Mouse (Mus musculus) mouse trophoblast stem cell (cell line): ENCODE measurements around the gene Map10.

Experiments
- in situ Hi-C, 2 experiments: fragments of 300-500 bp; cut with MseI, MboI; formaldehyde crosslinking; loops; 2 replicates in 1 of 2; 3 replicates in 1 of 2; pipeline ENCODE4 v1.15.1; 2025

The Map10 gene

DNA sequence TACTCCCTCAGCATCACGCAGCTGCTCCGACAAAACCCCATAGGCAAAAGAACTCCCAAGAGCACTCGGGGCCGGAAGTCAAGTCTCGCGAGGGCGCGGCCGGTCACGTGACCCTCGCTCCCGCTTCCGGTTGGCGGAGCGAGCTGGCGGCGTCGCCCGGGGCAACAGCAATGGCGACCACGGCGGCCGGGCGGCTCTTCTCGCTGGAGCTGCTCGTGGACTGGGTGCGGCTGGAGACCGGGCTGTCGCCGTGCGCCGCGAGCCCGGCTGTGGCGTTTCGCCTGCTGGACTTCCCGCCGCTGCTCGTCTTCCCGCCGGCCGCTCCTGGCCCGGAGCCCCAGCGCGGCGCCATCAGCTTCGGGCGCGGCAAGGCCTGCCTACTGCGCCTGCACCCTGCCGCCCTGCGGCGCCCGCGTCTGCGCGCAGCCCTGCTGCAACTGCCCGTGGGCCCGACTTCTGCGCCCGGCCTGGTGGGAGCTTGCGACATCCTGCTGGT lies at the start of gene Map10:
Gene Map10, plus strand, starts transcription at position 119 of the 496 bp plus-strand sequence.
- in situ Hi-C loops: no loop called here

DNA sequence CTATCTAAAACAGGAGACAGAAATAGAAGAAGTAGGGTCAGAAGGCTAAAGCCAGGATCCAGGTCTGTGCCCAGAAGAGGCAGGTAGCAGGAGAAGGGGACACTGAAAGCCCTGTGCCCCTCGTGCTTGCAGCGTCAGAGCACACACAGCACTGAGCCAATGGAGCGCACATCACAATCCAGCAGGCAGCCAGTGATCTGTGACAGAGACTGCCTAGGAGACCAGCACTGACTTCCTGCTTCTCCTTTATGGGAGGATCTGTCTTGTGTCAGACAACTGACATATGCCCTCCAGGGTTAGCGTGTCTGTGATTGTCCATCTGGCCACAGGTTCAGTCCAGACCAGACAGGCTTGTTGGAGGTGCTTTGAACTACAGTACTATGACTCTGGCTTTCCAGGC lies 49.3 kb upstream of the Map10 start:
- in situ Hi-C loops: no loop called here

DNA sequence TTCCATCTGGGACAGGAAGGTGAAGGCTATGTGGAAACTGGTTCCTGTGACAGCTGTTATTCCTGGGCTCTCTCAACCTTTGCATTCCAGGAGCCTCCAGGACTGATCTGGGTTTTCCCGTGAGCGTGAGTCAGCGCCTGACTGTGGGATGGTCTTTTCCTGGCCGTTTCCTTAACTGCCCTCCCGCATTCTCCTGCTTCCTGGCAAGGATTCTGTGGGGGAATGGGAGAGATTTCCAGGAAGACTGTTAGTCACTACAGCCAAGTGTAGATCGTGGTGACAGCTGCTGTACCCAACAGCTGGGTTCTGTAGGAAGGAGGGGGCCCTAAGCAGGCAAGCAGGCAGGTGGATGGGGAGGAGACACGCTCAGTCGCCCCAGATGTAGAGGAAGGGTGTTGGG lies 45.3 kb upstream of the Map10 start:
- in situ Hi-C loops: no loop called here

DNA sequence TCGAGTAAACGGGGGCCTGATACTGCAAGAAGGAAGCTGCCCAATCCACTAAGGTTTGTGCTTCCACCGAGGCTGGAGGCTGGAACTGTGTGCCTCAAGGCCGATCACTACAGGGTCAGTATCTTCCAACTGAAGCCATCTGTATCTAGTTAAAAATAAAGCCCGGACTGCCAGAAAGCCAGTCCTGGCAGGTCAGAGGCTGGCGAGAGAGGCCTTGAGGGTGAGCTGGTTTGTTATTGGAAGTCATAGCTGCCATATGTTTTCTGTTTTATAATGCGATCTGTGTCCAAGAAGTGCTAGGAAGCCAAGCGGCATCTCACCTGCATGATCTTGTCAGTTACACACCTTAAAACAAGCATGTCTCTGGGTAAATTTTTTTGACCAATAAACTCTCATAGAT lies 43.2 kb upstream of the Map10 start:
- in situ Hi-C loops: no loop called here

DNA sequence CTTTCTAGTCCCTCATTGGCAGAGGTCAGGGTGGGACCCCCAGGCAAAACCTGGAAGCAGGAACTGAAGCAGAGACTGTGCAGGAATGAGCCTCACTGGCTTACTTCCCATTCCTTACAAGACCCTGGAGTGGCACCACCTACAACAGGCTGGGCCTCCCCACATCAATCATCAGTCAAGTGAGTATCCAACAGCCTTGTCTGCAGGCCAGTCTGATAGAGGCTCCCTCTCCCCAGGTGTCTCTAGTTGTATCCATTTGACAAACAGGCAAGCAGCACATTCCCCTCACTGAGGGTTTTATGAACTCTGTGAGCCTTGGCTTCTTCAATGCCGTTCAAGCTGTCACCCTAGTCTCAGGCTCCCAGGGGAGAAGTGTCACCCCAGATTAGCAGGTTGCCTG lies 40.8 kb upstream of the Map10 start:
- in situ Hi-C loops: no loop called here

DNA sequence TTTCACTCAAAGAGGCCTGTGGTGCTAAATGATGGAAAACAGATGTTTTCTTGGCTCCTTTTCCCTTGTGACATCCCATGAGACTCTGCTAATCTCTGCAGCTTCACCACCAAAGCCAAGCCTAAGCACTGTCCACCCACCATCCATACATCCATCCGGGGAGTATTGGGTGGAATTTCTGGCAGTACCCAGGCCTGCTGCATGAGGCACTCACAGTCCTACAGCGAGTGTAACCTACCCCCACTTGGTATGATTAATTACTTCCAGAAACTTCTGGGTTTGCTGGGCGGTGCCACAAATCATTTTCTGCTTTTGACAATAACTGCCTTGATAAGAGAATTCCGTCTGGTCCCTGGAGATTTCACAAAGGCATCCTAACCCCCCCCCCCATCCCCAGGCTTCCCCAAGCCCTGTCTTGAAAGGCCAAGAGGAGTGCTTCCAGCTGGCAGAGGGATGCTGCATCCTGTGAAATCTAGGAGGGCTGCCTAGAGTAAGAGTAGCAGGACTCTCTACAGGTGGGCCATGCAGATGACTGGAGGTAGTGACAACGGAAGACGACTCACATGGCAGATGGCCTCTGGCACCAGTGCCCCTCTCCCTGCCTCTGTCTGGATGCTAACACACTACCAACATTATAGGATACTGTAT lies 31.1 kb upstream of the Map10 start:
- in situ Hi-C loops: no loop called here

DNA sequence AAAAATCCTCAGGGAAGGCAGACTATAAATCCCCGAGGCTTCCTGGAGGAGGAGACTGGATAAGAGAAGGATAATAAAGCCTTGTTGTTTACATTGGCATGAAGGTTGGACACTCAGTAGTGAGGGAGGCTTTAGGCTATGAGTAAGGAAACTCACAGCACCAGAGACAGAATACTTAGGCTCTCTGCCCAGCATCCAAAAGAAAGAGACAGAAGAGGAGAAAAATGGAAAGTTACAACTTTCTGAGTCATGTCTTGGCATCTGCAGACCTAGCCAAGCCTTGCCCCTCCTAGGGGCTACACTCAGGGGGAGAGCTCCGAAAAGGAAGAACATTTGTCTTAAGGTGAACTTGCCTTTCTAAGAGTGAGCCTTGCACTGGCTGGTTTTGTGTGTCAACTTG lies 30.0 kb upstream of the Map10 start:
- in situ Hi-C loops: no loop called here

DNA sequence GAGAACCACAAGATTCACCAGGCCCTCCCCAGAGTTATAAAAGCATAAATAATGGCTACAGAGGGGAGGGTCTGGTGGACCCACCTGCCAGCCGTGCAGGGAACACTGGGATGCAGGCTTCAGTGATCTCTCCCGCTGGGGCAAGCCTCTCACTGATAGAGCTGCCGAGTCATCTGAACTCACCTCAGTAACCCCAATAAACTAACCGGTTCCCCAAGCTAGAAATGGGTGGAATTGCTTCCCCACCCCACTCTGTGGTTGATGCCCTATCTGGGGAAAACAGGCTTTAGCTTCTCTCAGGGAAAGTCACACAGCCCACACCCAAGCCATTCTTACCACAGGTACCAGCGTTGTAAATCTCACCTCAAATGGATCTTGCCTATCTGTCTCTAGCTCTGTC lies 28.9 kb upstream of the Map10 start:
- in situ Hi-C loops: no loop called here

DNA sequence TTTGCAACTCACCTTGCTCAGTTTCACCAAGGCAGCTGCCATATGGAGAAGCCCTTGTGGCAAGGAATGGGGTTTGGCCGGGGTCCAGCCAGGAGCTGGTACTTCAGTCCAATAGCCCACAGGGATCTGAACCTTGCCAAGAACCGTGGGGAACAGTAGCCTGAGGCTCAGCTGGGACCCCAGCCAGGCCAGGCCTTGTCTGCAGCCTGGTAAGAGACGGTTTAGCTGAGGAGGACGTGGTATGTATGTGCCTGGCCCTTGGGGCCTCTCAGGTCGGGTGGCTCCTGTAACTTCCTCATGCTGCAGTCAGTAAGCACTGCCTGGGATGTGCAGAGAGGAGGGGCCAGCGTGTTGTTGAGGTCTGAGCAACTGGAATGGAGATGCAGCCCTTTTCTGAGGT lies 27.8 kb upstream of the Map10 start:
- in situ Hi-C loops: no loop called here

DNA sequence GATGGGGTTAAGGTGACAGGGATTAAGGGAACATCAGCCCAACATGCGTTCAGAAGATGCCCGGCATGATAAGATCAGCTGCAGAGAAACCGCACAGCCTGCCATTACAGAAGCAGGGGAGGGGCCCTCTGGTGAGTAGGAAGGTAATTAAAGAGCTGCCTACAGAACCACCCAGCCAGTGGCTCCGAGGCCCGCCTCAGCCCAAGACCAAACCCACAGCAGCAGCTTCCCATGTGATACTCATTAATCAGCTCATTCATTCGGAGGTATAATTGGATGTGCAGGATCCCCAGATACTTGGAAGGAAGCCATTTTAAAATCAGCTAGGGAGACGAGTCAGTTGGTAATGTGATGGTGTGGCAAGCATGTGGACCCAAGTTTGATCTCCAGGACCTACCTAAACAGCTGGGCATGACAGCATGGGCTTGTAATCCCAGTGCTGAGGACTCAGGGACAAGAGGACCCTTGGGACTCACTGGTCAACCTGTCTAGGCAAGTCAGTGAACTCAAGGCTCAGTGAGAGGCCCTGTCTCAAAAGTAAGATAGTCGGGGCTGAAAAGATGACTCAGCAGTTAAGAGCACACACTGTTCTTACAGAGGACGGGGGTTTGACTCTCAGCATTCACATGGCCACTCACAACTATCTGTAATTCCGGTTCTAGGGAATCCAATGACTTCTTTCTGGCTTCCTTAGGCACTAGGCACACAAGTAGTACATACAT lies 23.7 kb upstream of the Map10 start:
- in situ Hi-C loops: no loop called here

DNA sequence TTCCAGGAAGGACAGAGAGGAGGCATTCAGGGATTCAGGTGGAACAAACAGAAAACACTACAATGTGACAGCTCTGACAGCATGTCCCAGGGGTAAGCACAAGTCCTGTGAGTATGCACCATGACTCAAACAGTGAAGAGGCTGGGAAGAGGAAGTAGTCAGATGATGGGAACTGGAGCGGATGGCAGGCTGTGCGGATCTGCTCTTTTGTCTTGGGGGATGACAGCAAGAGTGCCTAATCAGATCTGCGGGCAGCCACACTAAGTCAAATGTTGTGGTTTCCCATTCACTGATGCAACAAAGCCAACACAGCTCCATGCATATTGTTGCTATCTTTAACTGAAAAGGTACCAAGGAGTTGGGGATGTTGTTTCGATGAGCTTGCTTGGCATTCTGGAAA lies 20.2 kb upstream of the Map10 start:
- in situ Hi-C loops: no loop called here

DNA sequence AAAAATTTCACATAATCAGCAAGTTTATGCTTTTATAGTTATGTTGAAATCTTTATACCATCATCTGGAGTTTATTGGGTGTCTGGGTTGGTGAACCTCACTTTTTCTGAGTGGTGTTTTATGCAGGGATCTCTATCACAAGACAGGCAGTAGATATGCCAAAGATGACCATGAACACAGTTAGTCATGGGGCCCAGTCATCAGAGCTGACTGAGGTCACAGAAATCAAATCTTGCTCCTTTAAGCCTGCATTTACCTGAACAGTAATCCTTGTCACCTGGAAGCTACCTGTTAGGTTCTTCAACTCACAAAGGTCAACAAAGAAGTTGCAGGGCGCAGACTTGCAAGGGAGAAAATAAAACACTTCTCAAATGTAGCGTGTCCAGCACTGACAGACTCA lies 14.8 kb upstream of the Map10 start:
- in situ Hi-C loops: no loop called here

DNA sequence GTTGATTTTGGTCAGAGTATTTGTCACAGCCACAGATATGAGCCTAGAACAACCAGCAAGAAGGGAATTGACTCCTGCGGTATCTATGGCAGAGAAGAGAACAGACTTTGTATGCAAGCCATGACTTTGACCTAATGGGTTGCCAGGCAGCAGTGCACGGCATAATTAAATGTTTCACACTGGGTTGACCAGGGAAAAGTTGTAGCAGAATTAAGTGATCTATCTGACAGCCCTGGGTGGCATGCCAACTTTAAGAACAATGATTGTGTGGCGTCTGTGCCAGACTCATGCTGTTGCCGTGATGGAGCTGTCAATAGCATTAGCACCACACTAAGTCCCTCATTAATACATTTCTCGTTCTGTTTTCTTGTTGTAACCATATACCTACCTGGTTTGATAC lies 11.1 kb upstream of the Map10 start:
- in situ Hi-C loops: no loop called here

DNA sequence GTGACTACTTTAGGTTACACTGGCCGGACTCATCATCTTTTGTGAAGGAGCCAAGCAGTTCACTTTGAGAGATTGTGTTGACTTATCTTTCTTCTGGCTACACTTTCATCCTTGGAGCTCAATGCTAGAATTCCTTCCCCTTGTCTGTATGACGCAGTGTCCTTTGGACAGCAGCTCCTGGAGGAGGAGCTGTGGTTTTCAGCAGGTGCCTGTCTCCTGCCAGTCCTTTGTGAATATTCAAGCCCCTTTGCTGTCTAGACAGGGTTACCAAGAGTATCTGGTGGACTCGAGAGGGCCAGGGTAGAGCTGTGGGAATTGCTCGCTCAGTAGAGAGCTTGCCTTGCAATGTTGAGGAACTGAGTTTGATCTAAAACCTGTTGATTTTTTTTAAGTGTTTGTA lies 10.7 kb upstream of the Map10 start:
- in situ Hi-C loops: no loop called here

DNA sequence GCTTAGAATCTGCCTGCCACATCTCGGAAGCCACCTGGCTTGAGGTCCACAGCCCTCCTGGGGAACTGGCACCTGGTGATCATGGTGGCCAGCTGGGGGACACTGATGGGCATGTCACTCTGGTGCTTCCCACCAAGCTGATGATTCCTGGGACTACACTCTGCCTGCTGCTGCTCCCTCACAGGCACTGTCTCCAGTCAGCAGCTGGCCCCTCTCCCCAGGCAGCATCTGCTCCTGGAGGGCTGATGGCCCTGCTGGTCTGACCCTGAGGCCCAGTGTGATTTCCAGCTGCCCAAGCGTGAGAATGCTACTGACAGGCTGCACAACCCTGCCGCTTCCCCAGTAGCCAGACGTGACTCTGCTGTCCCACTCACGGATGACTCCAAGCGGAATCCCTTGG lies 9.2 kb upstream of the Map10 start:
- in situ Hi-C loops: no loop called here

DNA sequence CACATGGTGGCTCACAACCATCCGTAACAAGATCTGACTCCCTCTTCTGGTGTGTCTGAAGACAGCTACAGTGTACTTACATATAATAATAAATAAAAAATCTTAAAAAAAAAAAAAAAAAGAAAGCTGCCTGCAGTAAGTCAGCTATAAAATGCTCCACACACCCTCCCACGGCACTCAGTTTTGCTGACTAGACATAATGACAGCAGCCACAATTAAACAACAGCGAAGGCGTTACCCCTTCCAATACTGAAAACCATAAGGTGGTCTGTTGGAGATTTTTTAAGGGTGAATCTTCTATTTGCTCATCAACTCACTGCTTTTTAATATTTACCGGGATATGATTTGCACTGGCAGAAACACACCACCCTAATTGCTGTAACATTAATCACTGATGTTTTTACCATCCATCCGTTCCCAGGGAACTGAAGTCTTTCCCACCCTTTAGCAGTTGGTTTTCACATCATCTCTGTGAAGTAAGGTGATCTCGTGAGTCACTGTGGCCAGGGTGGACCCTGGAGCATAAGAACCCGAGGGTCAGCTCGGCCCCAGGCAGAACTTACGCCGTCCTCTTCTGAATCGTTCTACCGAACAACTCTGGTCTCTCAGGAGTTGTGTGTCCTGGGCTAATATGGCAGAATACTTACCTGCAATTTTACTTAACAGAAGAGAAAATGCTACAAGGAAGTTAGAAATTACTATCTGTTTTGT lies 7.5 kb upstream of the Map10 start:
- in situ Hi-C loops: no loop called here

DNA sequence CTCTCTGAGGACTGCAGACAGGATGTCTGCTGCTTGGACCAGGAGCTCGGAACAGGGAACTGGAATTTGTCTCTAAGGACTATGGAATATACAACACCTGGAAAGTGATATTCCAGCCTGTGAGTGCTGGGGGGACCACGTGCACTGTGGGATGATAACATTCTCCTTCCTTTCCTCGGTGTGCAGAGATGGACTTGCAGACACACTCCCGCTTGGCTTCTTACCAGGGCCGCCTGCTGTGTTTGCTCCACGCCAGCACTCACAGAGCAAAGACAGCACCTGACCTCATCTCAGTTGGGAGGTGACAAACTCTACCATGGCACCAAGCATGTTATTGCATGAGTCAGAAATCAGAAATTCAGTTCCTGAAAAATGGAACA lies 7.0 kb upstream of the Map10 start:
- in situ Hi-C loops: no loop called here

DNA sequence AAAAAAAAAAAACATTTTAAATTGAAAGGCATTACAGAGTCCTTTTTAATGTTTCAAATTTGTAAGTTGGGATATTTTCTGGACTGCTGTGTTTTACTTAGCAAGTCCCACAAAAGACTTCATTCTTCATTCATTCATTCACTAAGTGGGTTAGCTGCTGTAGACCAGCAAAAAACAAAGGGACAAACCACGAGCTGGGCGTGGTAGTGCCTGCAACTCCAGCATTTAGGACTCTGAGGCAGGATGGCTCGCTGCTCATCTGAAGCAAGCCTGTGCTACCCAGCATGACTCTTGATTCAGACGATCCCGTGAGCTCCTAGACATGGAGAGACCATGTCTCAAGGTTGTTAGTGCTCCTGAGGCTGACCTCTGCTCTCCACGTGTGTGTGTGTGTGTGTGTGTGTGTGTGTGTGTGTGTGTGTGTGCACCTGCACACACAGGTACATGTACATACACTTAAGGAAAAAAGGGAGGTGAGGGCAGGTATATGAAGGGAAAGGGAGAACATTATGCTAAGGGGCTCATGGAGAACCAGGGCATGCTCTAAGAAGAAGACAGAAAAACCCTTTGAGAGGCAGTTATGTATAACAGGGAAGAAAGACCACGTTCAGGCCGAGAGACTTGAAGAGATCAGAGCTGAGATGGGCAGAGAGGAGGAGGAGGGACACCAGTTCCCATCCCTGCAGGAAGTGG lies 4.3 kb upstream of the Map10 start:
- in situ Hi-C loops: no loop called here

DNA sequence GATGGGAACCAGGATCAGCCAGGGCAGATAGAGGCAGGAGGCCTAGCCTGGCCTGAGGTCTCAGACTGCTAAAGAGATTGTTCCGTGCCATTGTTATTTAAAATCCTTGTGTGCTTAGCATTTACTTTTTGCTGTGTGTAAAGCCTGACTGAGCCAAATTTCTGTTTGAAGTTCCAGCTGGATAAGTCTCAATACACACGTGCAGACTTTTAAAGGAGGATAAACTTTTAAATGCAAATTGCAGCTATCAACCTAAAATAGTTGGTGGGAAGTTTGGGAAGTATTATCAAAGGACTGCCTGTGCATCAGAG lies 3.8 kb upstream of the Map10 start:
- in situ Hi-C loops: no loop called here

DNA sequence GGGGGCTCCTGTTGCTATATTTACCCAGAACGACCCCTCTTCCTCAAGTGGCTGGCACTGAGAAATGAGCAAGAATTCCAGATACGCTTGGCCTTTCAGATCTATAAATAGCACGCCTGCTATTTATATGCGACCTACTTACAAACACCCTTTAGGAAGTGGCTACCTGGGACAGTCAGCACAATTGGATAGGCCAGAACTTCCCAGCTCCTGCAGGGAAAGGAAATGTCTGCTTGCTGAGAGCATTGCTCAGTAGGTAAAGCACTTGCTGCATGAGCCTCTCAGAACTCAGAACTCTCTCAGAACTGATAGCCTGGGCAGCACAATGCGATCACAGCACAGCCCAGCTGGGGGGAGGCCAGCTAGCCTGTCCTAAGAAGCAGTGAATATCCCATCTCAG lies 3.4 kb upstream of the Map10 start:
- in situ Hi-C loops: no loop called here

DNA sequence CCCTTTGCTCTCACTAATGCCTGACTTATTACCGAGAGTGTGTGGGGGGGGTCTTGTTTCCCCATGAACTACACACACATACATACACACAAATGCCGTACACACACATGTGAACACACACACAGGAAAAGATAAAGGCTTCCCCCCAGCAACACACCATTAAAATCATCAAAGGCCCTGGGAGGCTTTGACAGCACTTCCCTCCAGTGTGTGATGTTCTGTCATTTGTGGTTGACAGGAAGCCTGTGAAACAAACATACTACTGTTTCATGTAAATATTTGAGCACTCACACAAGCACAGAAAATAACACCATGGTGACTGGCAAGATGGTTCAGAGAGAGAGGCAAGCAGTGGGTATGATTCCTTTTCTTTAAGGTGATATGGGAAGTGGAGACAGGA lies 2.4 kb upstream of the Map10 start:
- in situ Hi-C loops: no loop called here

DNA sequence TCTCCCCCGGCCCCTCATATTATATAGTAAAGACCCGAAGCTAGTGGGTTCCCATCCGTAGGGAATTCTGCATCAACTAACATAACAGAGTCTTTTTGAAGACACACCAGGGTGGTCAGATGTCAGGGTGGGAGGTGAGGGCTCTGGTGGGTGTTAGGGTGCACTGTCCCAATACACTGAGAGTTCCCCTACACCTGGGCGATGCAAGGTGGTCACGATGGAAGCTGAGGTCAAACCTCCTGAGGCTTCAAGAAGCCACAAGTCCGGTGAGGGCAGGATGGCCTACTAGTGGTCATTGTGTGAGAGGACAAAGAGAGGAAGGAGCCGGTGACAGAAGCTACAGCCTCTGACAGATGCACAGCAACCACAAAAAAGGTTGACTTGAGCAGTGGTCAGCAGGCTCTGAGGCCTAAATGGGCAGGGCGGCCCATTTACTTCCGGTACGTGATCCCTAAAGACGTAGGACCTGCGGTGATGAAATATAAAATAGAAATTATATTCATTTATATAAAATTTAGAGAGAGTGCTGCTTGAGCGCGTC lies 389 bp upstream of the Map10 start:
- in situ Hi-C loops: no loop called here
